Mouse (Mus musculus) limb, embryonic 11.5 days (tissue): ENCODE measurements at regions not wholly inside any gene's neighbourhood (a gene's known extent, or its start where the extent isn't known, plus 50 kb on each side); places are given as distances from the start of the nearest gene placed in this dataset.

Experiments
- ATAC-seq: fragments of 200-750 bp; cut with Nextera tagmentation; 2 replicates; pipeline ENCODE4 v1.8.0; 2017; ENCODE audit warnings: low read depth; ENCODE audit not compliant: insufficient number of reproducible peaks, low FRiP score, low TSS enrichment
- DNase-seq: peaks from one replicate; pipeline ENCODE4 v3.0.0-alpha.2; 2015; ENCODE audit warnings: low spot score
- H3K27ac ChIP-seq: fragments of 300-500 bp; sonication (generic); replicated peaks from 2 replicates; pipeline ENCODE4 v1.5.1; 2014; ENCODE audit warnings: low read depth, mild to moderate bottlenecking, low read length
- H3K27me3 ChIP-seq: fragments of 300-500 bp; sonication (generic); 2 replicates; pipeline ENCODE4 v1.6.1; 2014; ENCODE audit warnings: mild to moderate bottlenecking, low read length, mixed read lengths; ENCODE audit not compliant: control insufficient read depth, insufficient read depth
- H3K36me3 ChIP-seq: fragments of 300-500 bp; sonication (generic); 2 replicates; pipeline ENCODE4 v1.6.1; 2014; ENCODE audit warnings: mild to moderate bottlenecking, low read length, moderate library complexity, mixed read lengths; ENCODE audit not compliant: control insufficient read depth, insufficient read depth
- H3K4me1 ChIP-seq: fragments of 300-500 bp; sonication (generic); 2 replicates; pipeline ENCODE4 v1.6.1; 2014; ENCODE audit warnings: low read length, mixed read lengths; ENCODE audit not compliant: control insufficient read depth, insufficient read depth
- H3K4me2 ChIP-seq: fragments of 300-500 bp; sonication (generic); 2 replicates; pipeline ENCODE4 v1.6.1; 2014; ENCODE audit warnings: low read depth, mild to moderate bottlenecking, moderate library complexity; ENCODE audit not compliant: severe bottlenecking
- H3K4me3 ChIP-seq: fragments of 300-500 bp; sonication (generic); 2 replicates; pipeline ENCODE4 v1.5.1; 2014; ENCODE audit warnings: low read depth, low read length
- H3K9ac ChIP-seq: fragments of 300-500 bp; sonication (generic); 2 replicates; pipeline ENCODE4 v1.6.1; 2014; ENCODE audit warnings: mild to moderate bottlenecking, low read length
- H3K9me3 ChIP-seq: fragments of 300-500 bp; sonication (generic); 2 replicates; pipeline ENCODE4 v1.6.1; 2016; ENCODE audit warnings: low read length; ENCODE audit not compliant: control insufficient read depth
- WGBS: fragments of 180-500 bp; shearing (Covaris S2); extraction: QIAGEN DNeasy Blood & Tissue Kit; methylation state at CpG from one replicate; pipeline ENCODE4 v1.1.7; 2014; 5-methylcytosine and 5-hydroxymethylcytosine counted together

DNA sequence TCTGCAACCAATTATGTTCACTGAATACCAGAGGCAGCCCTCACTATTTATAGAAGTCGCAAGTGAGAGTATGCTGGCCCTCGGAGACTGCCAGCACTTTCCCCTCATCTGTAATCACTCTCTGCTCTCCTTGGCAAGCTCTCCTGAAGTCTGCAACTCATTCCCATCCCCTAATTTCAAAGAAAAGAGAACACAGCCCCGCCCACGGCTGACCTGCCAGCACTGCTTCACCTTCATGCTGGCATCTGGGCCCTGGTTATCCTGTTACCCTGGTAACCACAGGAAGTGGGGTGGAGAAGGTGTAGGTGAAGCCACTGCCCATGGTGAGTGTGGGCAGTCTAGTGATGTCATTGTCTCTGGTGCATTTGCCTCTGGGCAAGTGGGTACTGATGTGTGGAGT is 77.5 kb upstream of the Intu start:
- 15% methylated on average over 4 of the region's 4 CpGs for WGBS
- no peak for ATAC-seq

GRCm38 (mm10) chr3:40456070-40456469 is 75.0 kb upstream of the Intu start:
- Histone ChIP-seq H3K4me3 (no peak overlapping the region), H3K27me3 (no peaks in the 10 kb centered on the region), H3K36me3 (no peaks in the 10 kb centered on the region), H3K9ac (no peak overlapping the region), H3K9me3 (no peaks in the 10 kb centered on the region), H3K4me2 (no peak overlapping the region), H3K27ac (no peak overlapping the region), H3K4me1 (0 out of 2 replicates have a peak, but pooled peaks cover 4% of the 10 kb centered on the region)
- no peak for DNase-seq
- WGBS = 71% methylated on average over 2 of the region's 2 CpGs
- ATAC-seq = no peak

More for the DNA sequence above, 77.5 kb upstream of the Intu start:
- Histone ChIP-seq H3K27me3 (no peaks in the 10 kb centered on the region), H3K4me1 (0 out of 2 replicates have a peak, but pooled peaks cover 4% of the 10 kb centered on the region), H3K9me3 (no peaks in the 10 kb centered on the region), H3K27ac (no peak overlapping the region), H3K36me3 (no peaks in the 10 kb centered on the region), H3K4me3 (no peak overlapping the region), H3K4me2 (no peak overlapping the region), H3K9ac (no peak overlapping the region)
- DNase-seq = peak; percentile 41

DNA sequence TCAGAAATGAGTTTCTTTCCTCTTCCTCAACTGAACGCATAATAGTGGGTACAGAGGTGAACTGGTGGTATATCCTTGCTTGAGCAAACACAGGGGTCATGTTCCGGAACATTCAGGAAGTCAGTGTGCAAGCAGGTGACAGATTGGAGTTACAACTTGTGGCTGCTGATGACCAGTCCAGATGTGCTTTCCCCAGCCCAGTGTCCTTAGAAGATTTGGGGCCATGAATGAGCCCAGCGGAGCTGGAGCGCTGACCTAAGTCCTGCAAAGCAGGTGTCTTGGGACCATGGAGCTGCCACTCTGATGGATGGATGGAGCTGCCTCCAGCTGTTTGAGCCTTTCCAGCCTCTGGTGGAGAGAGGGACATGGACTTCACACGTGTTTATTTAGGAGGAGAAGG is 72.6 kb upstream of the Intu start:
- Histone ChIP-seq H3K4me3 (no peak overlapping the region), H3K4me1 (0 out of 2 replicates have a peak, but pooled peaks cover 4% of the 10 kb centered on the region), H3K9ac (no peak overlapping the region), H3K36me3 (no peaks in the 10 kb centered on the region), H3K4me2 (no peak overlapping the region), H3K27ac (no peak overlapping the region), H3K9me3 (no peaks in the 10 kb centered on the region), H3K27me3 (no peaks in the 10 kb centered on the region)
- 75% methylated on average over 5 of the region's 5 CpGs for WGBS
- DNase-seq = no peak
- no peak for ATAC-seq

GRCm38 (mm10) chr3:40463446-40463845 is 67.6 kb upstream of the Intu start:
- DNase-seq (no peak), ATAC-seq (no peak)
- H3K36me3 ChIP-seq = no peaks in the 10 kb centered on the region
- WGBS = 87% methylated on average over 5 of the region's 5 CpGs
- no peaks in the 10 kb centered on the region for H3K27me3 ChIP-seq
- no peak overlapping the region for H3K4me3 ChIP-seq
- H3K4me2 ChIP-seq = no peak overlapping the region
- no peak overlapping the region for H3K9ac ChIP-seq
- H3K4me1 ChIP-seq = no peaks in the 10 kb centered on the region
- H3K27ac ChIP-seq = no peak overlapping the region
- H3K9me3 ChIP-seq = no peaks in the 10 kb centered on the region

DNA sequence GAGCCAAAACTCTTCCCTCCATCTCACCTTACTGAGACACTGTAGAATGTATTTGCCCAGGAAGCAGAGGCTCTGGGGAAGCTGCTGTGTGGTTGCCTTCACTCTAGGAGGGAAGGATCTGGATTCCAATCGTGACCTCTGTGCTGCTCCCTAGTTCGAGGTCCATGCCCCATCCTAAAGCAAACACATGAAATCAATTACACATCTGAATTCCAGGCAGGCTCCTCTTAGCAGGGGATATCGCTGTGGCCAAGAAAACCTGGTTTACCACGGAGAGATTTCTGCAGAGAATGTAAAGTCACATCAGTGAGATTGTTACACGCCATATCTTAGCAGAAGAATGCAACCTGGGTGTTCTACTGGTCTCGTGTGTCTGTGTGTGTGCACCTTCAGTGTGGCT is 61.0 kb upstream of the Intu start:
- H3K36me3 ChIP-seq = no peaks in the 10 kb centered on the region
- no peak for DNase-seq
- H3K9ac ChIP-seq = no peak overlapping the region
- ATAC-seq = no peak
- H3K4me1 ChIP-seq = no peaks in the 10 kb centered on the region
- no peak overlapping the region for H3K4me2 ChIP-seq
- H3K27ac ChIP-seq = no peak overlapping the region
- no peaks in the 10 kb centered on the region for H3K27me3 ChIP-seq
- no peaks in the 10 kb centered on the region for H3K9me3 ChIP-seq
- H3K4me3 ChIP-seq = no peak overlapping the region
- 45% methylated on average over 6 of the region's 6 CpGs for WGBS

GRCm38 (mm10) chr3:40472766-40473165 is 58.3 kb upstream of the Intu start:
- Histone ChIP-seq H3K27me3 (no peaks in the 10 kb centered on the region), H3K9me3 (no peaks in the 10 kb centered on the region), H3K4me3 (no peak overlapping the region), H3K4me2 (no peak overlapping the region), H3K9ac (no peak overlapping the region), H3K27ac (no peak overlapping the region), H3K4me1 (no peaks in the 10 kb centered on the region), H3K36me3 (no peaks in the 10 kb centered on the region)
- DNase-seq = no peak
- WGBS = 85% methylated on average over 6 of the region's 6 CpGs
- ATAC-seq = no peak

- H3K27me3 ChIP-seq = no peaks in the 10 kb centered on the region
- H3K4me1 ChIP-seq = peaks cover 9% of the 10 kb centered on the region; the same call in 1 of the 2 replicates
- ATAC-seq (no peak), DNase-seq (no peak)
- no peak overlapping the region for H3K27ac ChIP-seq
- no peak overlapping the region for H3K4me3 ChIP-seq
- H3K36me3 ChIP-seq = no peaks in the 10 kb centered on the region
- no peak overlapping the region for H3K9ac ChIP-seq
- WGBS = 84% methylated on average over 15 of the region's 15 CpGs
- no peaks in the 10 kb centered on the region for H3K9me3 ChIP-seq
- H3K4me2 ChIP-seq = no peak overlapping the region
These were observed 50.7 kb upstream of the Intu start for GRCm38 (mm10) chr3:40480258-40480951.
